Mouse (Mus musculus): ENCODE measurements at regions not wholly inside any gene's neighbourhood (a gene's known extent, or its start where the extent isn't known, plus 50 kb on each side); places are given as distances from the start of the nearest gene placed in this dataset.

GRCm38 (mm10) chr4:53386309-53386708, 53.9 kb upstream of the Slc44a1 start:
- Histone ChIP-seq H3K27me3 (ENCODE audit: control insufficient read depth, insufficient read depth, insufficient read length) (no peaks in the 10 kb centered on the region), H3K79me3 (ENCODE audit: low read depth) (no peaks in the 10 kb centered on the region), H3K36me3 (ENCODE audit: control insufficient read depth, insufficient read depth) (no peaks in the 10 kb centered on the region), H3K79me2 (ENCODE audit: control insufficient read depth, insufficient read depth) (no peaks in the 10 kb centered on the region), H3K4me3 (ENCODE audit: insufficient read depth, poor library complexity, severe bottlenecking) (no peak overlapping the region), H3ac (ENCODE audit: control insufficient read depth, insufficient read length, low read depth) (no peak overlapping the region)
- no peak for TF ChIP-seq CTCF (IDR thresholded peaks at IDR 0.05; ENCODE audit: control insufficient read depth, insufficient read depth, insufficient read length)
- no peak for TF ChIP-seq CEBPB (IDR thresholded peaks at IDR 0.05; ENCODE audit: low read depth)
- TF ChIP-seq MAX (IDR thresholded peaks at IDR 0.05), result no peak
- no peak for TF ChIP-seq FOSL1 (IDR thresholded peaks at IDR 0.05; ENCODE audit: insufficient read depth, low read length, poor library complexity, severe bottlenecking)
- no peak for TF ChIP-seq USF1 (IDR thresholded peaks at IDR 0.05; ENCODE audit: low read depth)
- no peak for TF ChIP-seq MYOD1 (IDR thresholded peaks at IDR 0.05; ENCODE audit: control insufficient read depth, insufficient read length, low read depth)
- no peak for TF ChIP-seq MYOG (IDR thresholded peaks at IDR 0.05; ENCODE audit: control insufficient read depth, extremely low read depth, insufficient read length)

DNA sequence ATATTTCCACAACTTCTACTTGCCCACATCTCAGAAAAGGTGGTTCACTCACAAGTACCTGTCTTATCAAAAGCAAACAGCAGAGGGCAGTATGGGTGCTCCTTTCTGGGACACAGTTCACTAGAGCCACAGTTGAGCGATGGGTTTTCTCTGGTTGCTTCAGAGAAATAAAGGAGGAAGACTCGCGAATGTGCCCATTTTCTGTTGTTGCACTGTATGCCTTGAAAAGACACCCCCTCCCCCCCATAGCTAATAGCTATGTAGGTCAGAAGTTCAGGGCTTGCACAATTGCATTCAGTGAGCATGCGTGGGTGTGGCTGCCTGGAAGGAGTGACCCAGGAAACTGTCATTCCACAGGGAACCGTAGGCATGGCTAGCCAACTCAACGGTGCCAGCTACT, 55.5 kb upstream of the Slc44a1 start:
- Histone ChIP-seq H3K79me2 (ENCODE audit: control insufficient read depth, insufficient read depth) (no peaks in the 10 kb centered on the region), H3K79me3 (ENCODE audit: low read depth) (no peaks in the 10 kb centered on the region)

GRCm38 (mm10) chr4:53384104-53384503, 56.1 kb upstream of the Slc44a1 start:
- Histone ChIP-seq H3K79me2 (ENCODE audit: control insufficient read depth, insufficient read depth) (no peaks in the 10 kb centered on the region), H3K27me3 (ENCODE audit: control insufficient read depth, insufficient read depth, insufficient read length) (no peaks in the 10 kb centered on the region), H3K4me3 (ENCODE audit: insufficient read depth, poor library complexity, severe bottlenecking) (no peak overlapping the region), H3K36me3 (ENCODE audit: control insufficient read depth, insufficient read depth) (no peaks in the 10 kb centered on the region), H3ac (ENCODE audit: control insufficient read depth, insufficient read length, low read depth) (no peak overlapping the region), H3K79me3 (ENCODE audit: low read depth) (no peaks in the 10 kb centered on the region)
- TF ChIP-seq USF1 (IDR thresholded peaks at IDR 0.05; ENCODE audit: low read depth) (no peak), MAX (IDR thresholded peaks at IDR 0.05) (no peak), CTCF (IDR thresholded peaks at IDR 0.05; ENCODE audit: control insufficient read depth, insufficient read depth, insufficient read length) (no peak), MYOD1 (IDR thresholded peaks at IDR 0.05; ENCODE audit: control insufficient read depth, insufficient read length, low read depth) (no peak), MYOG (IDR thresholded peaks at IDR 0.05; ENCODE audit: control insufficient read depth, extremely low read depth, insufficient read length) (no peak)

More for the DNA sequence above, 55.5 kb upstream of the Slc44a1 start:
- Histone ChIP-seq H3K4me3 (ENCODE audit: insufficient read depth, poor library complexity, severe bottlenecking) (no peak overlapping the region), H3K36me3 (ENCODE audit: control insufficient read depth, insufficient read depth) (no peaks in the 10 kb centered on the region), H3K27me3 (ENCODE audit: control insufficient read depth, insufficient read depth, insufficient read length) (no peaks in the 10 kb centered on the region), H3ac (ENCODE audit: control insufficient read depth, insufficient read length, low read depth) (no peak overlapping the region)
- TF ChIP-seq USF1 (IDR thresholded peaks at IDR 0.05; ENCODE audit: low read depth), result no peak
- TF ChIP-seq MAX (IDR thresholded peaks at IDR 0.05), result no peak
- no peak for TF ChIP-seq FOSL1 (IDR thresholded peaks at IDR 0.05; ENCODE audit: insufficient read depth, low read length, poor library complexity, severe bottlenecking)
- TF ChIP-seq MYOD1 (IDR thresholded peaks at IDR 0.05; ENCODE audit: control insufficient read depth, insufficient read length, low read depth), result no peak
- TF ChIP-seq CTCF (IDR thresholded peaks at IDR 0.05; ENCODE audit: control insufficient read depth, insufficient read depth, insufficient read length), result peak; percentile 31
- peak; percentile 82 for TF ChIP-seq CEBPB (IDR thresholded peaks at IDR 0.05; ENCODE audit: low read depth)
- no peak for TF ChIP-seq MYOG (IDR thresholded peaks at IDR 0.05; ENCODE audit: control insufficient read depth, extremely low read depth, insufficient read length)

DNA sequence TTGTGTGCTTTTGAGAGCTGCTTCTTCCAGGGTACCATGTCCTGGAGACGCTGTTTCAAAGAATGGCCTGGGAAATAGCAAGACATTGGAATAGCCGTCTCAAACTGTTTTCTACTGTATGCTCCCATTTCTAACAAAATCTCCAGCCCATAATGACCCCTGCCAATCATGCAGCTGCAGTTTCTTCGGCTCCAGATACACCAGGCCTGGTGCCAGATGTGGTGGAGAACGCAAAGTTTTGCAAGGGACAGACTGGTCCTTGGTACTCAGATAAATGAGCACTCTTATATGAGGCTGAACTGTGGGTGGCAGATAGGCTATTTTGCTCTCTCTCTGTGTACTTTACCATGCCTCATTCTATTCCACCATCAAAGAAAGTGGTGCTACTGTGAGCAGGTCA, 58.2 kb upstream of the Slc44a1 start:
- no peaks in the 10 kb centered on the region for H3K79me3 ChIP-seq (ENCODE audit: low read depth)
- no peak for TF ChIP-seq MAX (IDR thresholded peaks at IDR 0.05)
- no peak for TF ChIP-seq CEBPB (IDR thresholded peaks at IDR 0.05; ENCODE audit: low read depth)
- TF ChIP-seq FOSL1 (IDR thresholded peaks at IDR 0.05; ENCODE audit: insufficient read depth, low read length, poor library complexity, severe bottlenecking), result no peak
- no peak for TF ChIP-seq CTCF (IDR thresholded peaks at IDR 0.05; ENCODE audit: control insufficient read depth, insufficient read depth, insufficient read length)
- TF ChIP-seq MYOD1 (IDR thresholded peaks at IDR 0.05; ENCODE audit: control insufficient read depth, insufficient read length, low read depth), result no peak
- no peak for TF ChIP-seq USF1 (IDR thresholded peaks at IDR 0.05; ENCODE audit: low read depth)
- TF ChIP-seq MYOG (IDR thresholded peaks at IDR 0.05; ENCODE audit: control insufficient read depth, extremely low read depth, insufficient read length), result no peak
- H3K4me3 ChIP-seq (ENCODE audit: insufficient read depth, poor library complexity, severe bottlenecking), result no peak overlapping the region
- H3K27me3 ChIP-seq (ENCODE audit: control insufficient read depth, insufficient read depth, insufficient read length), result no peaks in the 10 kb centered on the region
- H3ac ChIP-seq (ENCODE audit: control insufficient read depth, insufficient read length, low read depth), result no peak overlapping the region
- no peaks in the 10 kb centered on the region for H3K36me3 ChIP-seq (ENCODE audit: control insufficient read depth, insufficient read depth)
- no peaks in the 10 kb centered on the region for H3K79me2 ChIP-seq (ENCODE audit: control insufficient read depth, insufficient read depth)

GRCm38 (mm10) chr4:53379855-53380254, 60.4 kb upstream of the Slc44a1 start:
- Histone ChIP-seq H3K4me3 (ENCODE audit: insufficient read depth, poor library complexity, severe bottlenecking) (no peak overlapping the region), H3K36me3 (ENCODE audit: control insufficient read depth, insufficient read depth) (no peaks in the 10 kb centered on the region), H3K27me3 (ENCODE audit: control insufficient read depth, insufficient read depth, insufficient read length) (no peaks in the 10 kb centered on the region), H3K79me3 (ENCODE audit: low read depth) (no peaks in the 10 kb centered on the region), H3K79me2 (ENCODE audit: control insufficient read depth, insufficient read depth) (no peaks in the 10 kb centered on the region), H3ac (ENCODE audit: control insufficient read depth, insufficient read length, low read depth) (no peak overlapping the region)
- TF ChIP-seq MYOD1 (IDR thresholded peaks at IDR 0.05; ENCODE audit: control insufficient read depth, insufficient read length, low read depth) (peak; percentile 51), CEBPB (IDR thresholded peaks at IDR 0.05; ENCODE audit: low read depth) (no peak)

DNA sequence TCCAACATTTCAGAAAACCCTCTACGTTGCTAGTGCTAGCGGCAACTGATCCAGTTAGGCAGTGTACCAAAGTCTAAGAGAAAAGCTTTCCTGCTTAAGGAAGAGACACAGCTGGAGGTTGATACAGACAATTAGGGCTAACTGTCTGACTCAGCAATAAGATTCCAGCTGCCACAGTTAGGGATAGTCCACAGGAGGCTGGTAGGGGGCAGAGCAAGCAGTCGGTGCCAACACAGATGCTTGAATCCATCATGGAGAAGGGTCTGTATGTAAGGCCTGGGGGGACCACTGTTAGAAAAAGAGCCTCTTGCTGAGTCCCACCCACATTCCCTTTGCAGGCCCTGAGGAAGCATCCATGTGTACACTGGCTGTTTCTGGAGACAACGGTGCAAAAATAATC, 63.2 kb upstream of the Slc44a1 start:
- TF ChIP-seq MYOG (IDR thresholded peaks at IDR 0.05; ENCODE audit: control insufficient read depth, extremely low read depth, insufficient read length), result no peak
- no peak for TF ChIP-seq USF1 (IDR thresholded peaks at IDR 0.05; ENCODE audit: low read depth)
- TF ChIP-seq MYOD1 (IDR thresholded peaks at IDR 0.05; ENCODE audit: control insufficient read depth, insufficient read length, low read depth), result no peak
- TF ChIP-seq MAX (IDR thresholded peaks at IDR 0.05), result no peak
- TF ChIP-seq FOSL1 (IDR thresholded peaks at IDR 0.05; ENCODE audit: insufficient read depth, low read length, poor library complexity, severe bottlenecking), result no peak
- no peak for TF ChIP-seq CEBPB (IDR thresholded peaks at IDR 0.05; ENCODE audit: low read depth)
- TF ChIP-seq CTCF (IDR thresholded peaks at IDR 0.05; ENCODE audit: control insufficient read depth, insufficient read depth, insufficient read length), result no peak

More for the DNA sequence above, 63.2 kb upstream of the Slc44a1 start:
- Histone ChIP-seq H3ac (ENCODE audit: control insufficient read depth, insufficient read length, low read depth) (no peak overlapping the region), H3K4me3 (ENCODE audit: insufficient read depth, poor library complexity, severe bottlenecking) (no peak overlapping the region), H3K79me3 (ENCODE audit: low read depth) (no peaks in the 10 kb centered on the region), H3K79me2 (ENCODE audit: control insufficient read depth, insufficient read depth) (no peaks in the 10 kb centered on the region), H3K36me3 (ENCODE audit: control insufficient read depth, insufficient read depth) (no peaks in the 10 kb centered on the region), H3K27me3 (ENCODE audit: control insufficient read depth, insufficient read depth, insufficient read length) (no peaks in the 10 kb centered on the region)
